Mouse (Mus musculus): ENCODE measurements around the gene Gal3st2c. TPM values are rescaled to one million over a fixed set of nuclear protein-coding genes. Genes with fewer than 3 reads are reported as not detected.
"Not testable (repeated sequence)": the region's sequence is repeated elsewhere in the genome, so short reads cannot be mapped to it uniquely, and the experiment has no call there.

Gal3st2c gene
- total and polyA plus RNA-seq, 3 experiments: 0.11 TPM; not detected in 2

DNA sequence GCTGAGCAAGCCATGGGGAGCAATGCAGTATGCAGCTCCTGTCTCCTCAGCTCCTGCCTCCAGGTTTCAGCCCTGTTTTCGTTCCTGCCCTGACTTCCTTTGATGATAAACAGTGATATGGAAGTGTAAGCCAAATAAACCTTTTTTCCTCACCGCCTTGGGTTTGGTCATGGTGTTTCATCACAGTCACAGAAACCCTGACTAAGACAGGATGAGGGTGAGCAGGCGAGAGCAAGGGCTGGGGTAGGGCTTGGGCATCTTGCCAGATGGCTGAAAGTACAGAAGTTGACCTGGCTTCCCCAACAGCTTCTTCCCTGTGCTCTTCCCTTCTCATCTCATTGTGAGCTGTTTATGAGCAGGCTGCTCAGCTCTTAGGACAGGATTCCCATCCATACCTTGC lies 65.7 kb downstream of the Gal3st2c start:
- Histone ChIP-seq H3K4me1 (ENCODE audit: insufficient read depth, low read depth, low read length) (0 out of 2 replicates have a peak, but pooled peaks cover 2% of the 10 kb centered on the region), H3K36me3 (replicated peaks) (no peaks in the 10 kb centered on the region), H3K27me3 (ENCODE audit: insufficient read depth, low read length) (no peaks in the 10 kb centered on the region), H3K9me3 (replicated peaks) (no peaks in the 10 kb centered on the region), H3K4me3 (ENCODE audit: low read depth, low read length) (no peak overlapping the region)
- ATAC-seq (ENCODE audit: extremely low read depth, insufficient number of reproducible peaks, low FRiP score, poor library complexity, severe bottlenecking) (no peak), DNase-seq (ENCODE audit: low spot score) (no peak)
- TF ChIP-seq POLR2AphosphoS5 (IDR thresholded peaks at IDR 0.05; ENCODE audit: insufficient replicate concordance, low read depth, low read length) (no peak), GATA1 (IDR thresholded peaks at IDR 0.05; ENCODE audit: borderline replicate concordance, low read length) (no peak), CTCF (IDR thresholded peaks at IDR 0.05; ENCODE audit: low read depth, low read length) (no peak), TAL1 (conservative IDR thresholded peaks at IDR 0.05; ENCODE audit: low read depth, low read length) (no peak), GATA2 (IDR thresholded peaks at IDR 0.05; ENCODE audit: borderline replicate concordance, low read depth, low read length) (no peak)

DNA sequence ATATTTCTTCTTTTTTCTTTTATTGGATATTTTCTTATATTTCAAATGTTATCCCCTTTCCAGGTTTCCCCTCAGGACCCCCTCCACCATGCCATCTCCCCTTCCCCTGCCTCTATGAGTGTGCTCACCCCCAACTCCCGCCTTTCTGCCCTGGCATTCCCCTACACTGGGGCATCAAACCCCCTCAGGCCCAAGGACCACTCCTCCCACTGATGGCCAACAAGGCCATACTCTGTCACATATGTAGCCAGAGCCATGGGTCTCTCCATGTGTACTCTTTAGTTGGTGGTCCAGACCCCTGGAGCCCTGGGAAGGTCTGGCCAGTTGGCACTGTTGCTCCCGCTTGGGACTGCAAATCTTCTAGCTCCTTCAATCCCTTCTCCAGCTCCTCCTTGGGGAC lies 67.1 kb downstream of the Gal3st2c start:
- TF ChIP-seq GATA1 (IDR thresholded peaks at IDR 0.05; ENCODE audit: borderline replicate concordance, low read length) (no peak), CTCF (IDR thresholded peaks at IDR 0.05; ENCODE audit: low read depth, low read length) (no peak), POLR2AphosphoS5 (IDR thresholded peaks at IDR 0.05; ENCODE audit: insufficient replicate concordance, low read depth, low read length) (no peak)
- H3K4me1 ChIP-seq (ENCODE audit: insufficient read depth, low read depth, low read length): peaks cover 2% of the 10 kb centered on the region; the same call in 1 of the 2 replicates
- DNase-seq (ENCODE audit: low spot score) (no peak), ATAC-seq (ENCODE audit: extremely low read depth, insufficient number of reproducible peaks, low FRiP score, poor library complexity, severe bottlenecking) (no peak)
- no peaks in the 10 kb centered on the region for H3K36me3 ChIP-seq (replicated peaks)
- H3K4me3 ChIP-seq (ENCODE audit: low read depth, low read length): no peak overlapping the region
- H3K27me3 ChIP-seq (ENCODE audit: insufficient read depth, low read length): no peaks in the 10 kb centered on the region; the same call in 1 of the 2 replicates
- no peaks in the 10 kb centered on the region for H3K9me3 ChIP-seq (replicated peaks)

DNA sequence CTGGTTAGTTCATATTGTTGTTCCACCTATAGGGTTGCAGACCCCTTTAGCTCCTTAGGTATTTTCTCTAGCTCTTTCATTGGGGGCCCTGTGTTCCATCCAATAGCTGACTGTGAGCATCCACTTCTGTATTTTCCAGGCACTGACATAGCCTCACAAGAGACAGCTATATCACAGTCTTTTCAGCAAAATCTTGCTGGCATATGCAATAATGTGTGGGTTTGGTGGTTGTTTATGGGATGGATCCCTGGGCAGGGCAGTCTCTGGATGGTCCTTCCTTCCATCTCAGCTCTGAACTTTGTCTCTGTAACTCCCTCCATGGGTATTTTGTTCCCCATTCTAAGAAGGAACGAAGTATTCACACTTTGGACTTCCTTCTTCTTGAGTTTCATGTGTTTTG lies 68.0 kb downstream of the Gal3st2c start:
- not testable (repeated sequence) for ATAC-seq (ENCODE audit: extremely low read depth, insufficient number of reproducible peaks, low FRiP score, poor library complexity, severe bottlenecking); H3K4me3 ChIP-seq (ENCODE audit: low read depth, low read length); H3K4me1 ChIP-seq (ENCODE audit: insufficient read depth, low read depth, low read length); DNase-seq (ENCODE audit: low spot score); H3K27me3 ChIP-seq (ENCODE audit: insufficient read depth, low read length); H3K9me3 ChIP-seq (replicated peaks); H3K36me3 ChIP-seq (replicated peaks)

Other genes starting within 250 kb of the Gal3st2c start
- 78.9 and 82.2 TPM in 2 replicates for gene Atg4b, start 239.0 kb upstream of the Gal3st2c start, total RNA-seq (2014; fragmentation: Nextera tagmentation)
- 82.0 and 91.0 TPM in 2 replicates for gene Atg4b, start 239.0 kb upstream of the Gal3st2c start, total RNA-seq (2017)
- 4.4 and 6.9 TPM in 2 replicates for gene Atg4b, start 239.0 kb upstream of the Gal3st2c start, polyA plus RNA-seq (2012)
- gene Thap4, start 235.6 kb upstream of the Gal3st2c start, total RNA-seq (2014; fragmentation: Nextera tagmentation): 30.3 and 39.4 TPM in 2 replicates
- 27.9 and 31.2 TPM in 2 replicates for gene Thap4, start 235.6 kb upstream of the Gal3st2c start, total RNA-seq (2017)
- 60.1 and 71.1 TPM in 2 replicates for gene Thap4, start 235.6 kb upstream of the Gal3st2c start, polyA plus RNA-seq (2012)
- gene Dtymk, start 188.6 kb upstream of the Gal3st2c start, total RNA-seq (2014; fragmentation: Nextera tagmentation): 291 and 319 TPM in 2 replicates
- gene Dtymk, start 188.6 kb upstream of the Gal3st2c start, total RNA-seq (2017): 414 and 485 TPM in 2 replicates
- 129 and 148 TPM in 2 replicates for gene Dtymk, start 188.6 kb upstream of the Gal3st2c start, polyA plus RNA-seq (2012)
- 21.4 and 43.3 TPM in 2 replicates for gene Ing5, start 186.5 kb upstream of the Gal3st2c start, total RNA-seq (2014; fragmentation: Nextera tagmentation)
- gene Ing5, start 186.5 kb upstream of the Gal3st2c start, total RNA-seq (2017): 32.0 and 41.4 TPM in 2 replicates
- 1.6 and 3.4 TPM in 2 replicates for gene Ing5, start 186.5 kb upstream of the Gal3st2c start, polyA plus RNA-seq (2012)
- 15.0 and 21.4 TPM in 2 replicates for gene D2hgdh, start 165.6 kb upstream of the Gal3st2c start, total RNA-seq (2014; fragmentation: Nextera tagmentation)
- 11.8 and 14.7 TPM in 2 replicates for gene D2hgdh, start 165.6 kb upstream of the Gal3st2c start, total RNA-seq (2017)
- gene D2hgdh, start 165.6 kb upstream of the Gal3st2c start, polyA plus RNA-seq (2012): 2.3 and 3.4 TPM in 2 replicates
- gene Gal3st2, start 129.2 kb upstream of the Gal3st2c start, total RNA-seq (2014; fragmentation: Nextera tagmentation): not detected in 2 replicates
- gene Gal3st2, start 129.2 kb upstream of the Gal3st2c start, total RNA-seq (2017): not detected in 2 replicates
- gene Gal3st2, start 129.2 kb upstream of the Gal3st2c start, polyA plus RNA-seq (2012): not detected in 2 replicates
- gene Gal3st2b, start 72.2 kb upstream of the Gal3st2c start, total RNA-seq (2014; fragmentation: Nextera tagmentation): 1.1 TPM in 1 of 2 replicates, not detected in the other
- gene Gal3st2b, start 72.2 kb upstream of the Gal3st2c start, total RNA-seq (2017): 0.22 TPM in 1 of 2 replicates, not detected in the other
- gene Gal3st2b, start 72.2 kb upstream of the Gal3st2c start, polyA plus RNA-seq (2012): not detected in 2 replicates
- gene Neu4, start 29.9 kb downstream of the Gal3st2c start, total RNA-seq (2014; fragmentation: Nextera tagmentation): not detected in 2 replicates
- gene Neu4, start 29.9 kb downstream of the Gal3st2c start, total RNA-seq (2017): 0.17 and 0.22 TPM in 2 replicates
- gene Neu4, start 29.9 kb downstream of the Gal3st2c start, polyA plus RNA-seq (2012): not detected in 2 replicates
- gene Pdcd1, start 62.0 kb downstream of the Gal3st2c start, total RNA-seq (2014; fragmentation: Nextera tagmentation): 5.7 and 11.7 TPM in 2 replicates
- gene Pdcd1, start 62.0 kb downstream of the Gal3st2c start, total RNA-seq (2017): 0.05 TPM in 1 of 2 replicates, not detected in the other
- gene Pdcd1, start 62.0 kb downstream of the Gal3st2c start, polyA plus RNA-seq (2012): 0.80 and 0.93 TPM in 2 replicates